Mouse (Mus musculus) heart, postnatal 4 days (tissue): ENCODE data around the gene BC030500. TPM values are rescaled to one million over a fixed set of nuclear protein-coding genes. Genes with fewer than 3 reads are reported as not detected.

ENCODE experiments used
- DNase-seq: peaks from one replicate; pipeline ENCODE4 v3.0.0; 2021
- total RNA-seq, 2 experiments: library from RNA; stranded (reverse); gene quantifications; 2 replicates each; pipeline ENCODE4 v1.2.3; 2021

Gene BC030500
- not detected for total RNA-seq

DNA sequence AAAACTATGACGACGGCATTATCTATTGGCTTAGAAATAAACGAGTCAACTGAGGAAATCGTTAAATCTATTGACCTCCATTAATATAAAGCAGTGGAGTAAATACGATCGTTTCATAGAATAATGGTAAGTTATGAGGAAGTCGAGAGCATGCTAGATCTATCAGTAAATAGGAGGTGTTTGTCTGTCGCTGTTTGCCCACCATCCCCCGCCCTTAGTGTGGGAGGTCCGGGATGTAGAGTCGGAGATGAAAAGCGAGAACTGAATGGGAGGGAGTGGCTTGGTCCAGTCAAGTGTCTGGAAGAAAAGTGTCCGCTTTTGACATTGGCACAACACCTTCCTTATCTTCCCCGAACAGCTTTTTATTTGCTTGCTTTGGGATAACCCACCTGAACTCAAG is at the start of gene BC030500:
TSS of gene BC030500 (plus strand) at position 79 of the 400 bp plus-strand sequence.
- DNase-seq: no peak

DNA sequence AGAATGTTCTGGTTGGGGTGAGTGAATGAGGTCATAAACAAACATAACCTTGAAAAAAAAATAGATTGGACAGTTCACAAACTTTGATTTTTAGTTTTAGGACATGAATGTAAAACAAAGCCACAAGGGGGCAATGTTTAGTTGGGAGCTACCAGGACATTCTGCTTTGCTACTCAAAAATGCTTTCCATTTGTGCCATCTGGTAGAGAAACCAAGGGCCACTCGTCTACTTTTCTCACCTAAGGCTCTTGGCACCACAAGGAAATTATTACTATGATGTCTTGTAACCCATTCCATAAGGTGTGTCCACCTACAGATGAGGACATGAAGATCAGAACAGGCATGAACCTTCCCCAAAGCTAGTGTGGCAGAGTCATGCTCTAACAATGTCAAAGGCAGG is 25.1 kb upstream of the BC030500 start:
- DNase-seq: no peak

DNA sequence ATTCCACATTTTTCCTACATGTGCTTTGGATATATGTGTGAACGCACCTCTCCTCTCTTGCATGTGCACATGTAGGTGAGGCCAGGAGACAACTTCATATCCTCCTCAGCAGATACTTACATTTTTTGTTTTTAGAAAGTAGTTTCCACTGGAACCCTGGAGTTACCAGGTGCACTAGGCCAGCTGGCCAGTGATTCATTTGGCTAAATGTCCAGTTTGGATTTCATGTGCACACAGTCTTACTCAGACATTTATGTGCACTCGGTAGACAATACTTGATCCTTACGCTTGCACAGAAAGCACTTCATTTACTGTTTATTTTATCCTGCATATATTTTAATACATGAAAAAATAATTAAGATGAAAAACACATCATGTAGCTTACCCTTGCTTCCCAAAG is 21.0 kb upstream of the BC030500 start:
- DNase-seq: no peak

DNA sequence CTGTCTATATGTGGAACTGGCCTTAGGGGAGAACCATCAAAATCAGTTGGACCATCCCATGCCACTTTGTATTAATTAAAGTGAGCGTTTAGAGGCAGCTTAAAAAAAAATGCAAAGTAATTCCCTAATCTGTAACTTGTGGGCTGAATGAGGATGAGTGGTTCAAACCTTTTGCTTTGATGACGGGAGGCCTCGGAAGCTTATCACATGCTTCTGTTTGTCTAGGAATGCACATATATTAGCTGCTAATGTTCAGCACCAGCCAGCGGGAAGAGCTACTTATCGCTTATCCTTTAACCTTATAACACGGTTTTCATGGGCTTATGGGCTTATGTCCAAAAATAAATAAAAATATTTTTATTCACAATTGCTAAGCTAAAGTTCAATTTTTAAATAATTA is 15.6 kb upstream of the BC030500 start:
- DNase-seq: no peak

DNA sequence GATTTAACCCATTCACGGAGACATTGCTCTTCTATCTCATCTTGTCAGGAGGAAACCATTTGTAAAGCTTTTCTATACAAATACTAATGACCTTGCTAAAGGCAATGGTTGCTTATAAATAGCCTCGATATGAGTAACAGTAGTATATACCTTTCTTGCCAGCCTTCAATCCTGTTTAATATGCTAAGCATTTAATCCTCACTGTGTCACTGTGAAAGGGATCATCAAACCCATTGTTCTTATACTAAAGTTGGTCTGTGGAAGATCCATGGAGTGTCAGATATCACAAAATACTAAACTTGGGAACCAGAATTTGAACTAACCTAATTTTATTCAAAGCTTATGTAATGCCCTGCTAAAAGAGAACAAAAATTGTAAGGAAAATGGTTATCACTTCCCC is 7.1 kb upstream of the BC030500 start:
- no peak for DNase-seq

DNA sequence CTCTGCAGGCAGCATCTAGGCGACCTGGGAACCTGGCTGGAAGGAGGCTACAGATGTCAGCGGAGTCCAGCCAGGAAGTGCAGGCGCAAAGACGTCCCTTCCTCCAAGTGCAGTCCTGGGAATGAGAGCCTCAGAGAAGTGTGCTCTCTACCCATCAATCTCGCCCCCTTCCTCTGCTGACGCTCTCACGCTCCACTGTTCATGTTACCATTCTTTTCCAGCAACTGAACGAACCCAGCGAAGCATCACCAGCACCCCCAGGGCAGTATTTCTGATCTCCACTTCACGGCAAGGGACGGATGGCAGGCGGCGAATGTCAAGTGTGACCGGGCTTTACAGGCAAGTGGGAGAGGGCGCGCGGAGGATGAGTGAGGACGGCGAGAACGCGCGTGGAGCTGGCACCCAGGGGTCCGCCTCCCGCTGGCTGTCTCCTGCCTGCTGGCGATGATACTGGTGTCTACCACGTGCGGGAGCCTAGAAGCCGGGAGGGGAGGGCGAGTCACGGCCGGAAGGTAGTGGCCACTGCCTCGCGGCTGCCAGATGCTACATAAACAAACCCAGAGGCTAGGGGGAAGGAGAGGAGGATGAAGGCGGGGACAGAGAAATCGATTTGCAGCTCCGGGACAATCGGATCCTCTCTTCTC is 763 bp downstream of the BC030500 start, which contains the start of gene Galntl6:
TSS of gene Galntl6 (minus strand) at position 445 of the 644 bp plus-strand sequence.
- no peak for DNase-seq

DNA sequence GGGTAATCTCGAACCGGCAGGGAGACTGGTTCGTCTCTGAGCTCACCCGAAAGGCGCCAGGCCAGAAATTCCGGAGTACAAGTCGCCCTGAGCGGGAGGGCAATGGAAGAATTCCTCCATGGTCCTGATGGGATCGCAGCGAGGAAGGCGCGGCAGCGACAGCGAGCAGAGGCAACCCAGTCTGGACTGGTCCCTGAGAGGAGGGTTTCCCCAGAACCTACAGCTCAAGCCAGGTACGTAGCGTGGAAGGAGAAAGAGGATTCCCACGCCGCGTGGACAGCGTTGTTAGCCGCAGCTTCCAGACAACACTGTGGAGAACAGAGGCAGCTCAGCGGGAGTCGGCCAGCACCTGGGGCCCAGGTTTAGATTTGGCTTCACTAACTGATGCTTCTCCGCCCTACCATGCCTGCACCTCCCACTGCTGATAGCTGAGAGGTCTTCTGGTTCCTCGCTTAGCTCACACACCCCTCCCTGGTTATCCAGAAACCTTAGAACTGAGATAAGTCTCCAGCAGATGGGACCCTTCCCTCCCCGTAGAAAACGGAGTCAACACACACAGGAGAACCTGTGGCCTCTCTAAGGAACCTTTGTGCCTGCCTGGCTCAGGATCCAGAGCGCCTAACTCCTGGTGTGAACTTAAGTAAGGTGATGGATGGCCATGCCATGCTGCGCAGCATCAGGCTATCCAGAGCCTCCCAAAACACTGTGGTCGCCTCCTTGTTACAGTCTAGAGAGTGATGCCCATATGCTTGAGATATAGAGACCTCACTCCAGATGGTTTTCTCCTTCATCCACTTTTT is 1.5 kb downstream of the BC030500 start:
- DNase-seq: peak; percentile 10

DNA sequence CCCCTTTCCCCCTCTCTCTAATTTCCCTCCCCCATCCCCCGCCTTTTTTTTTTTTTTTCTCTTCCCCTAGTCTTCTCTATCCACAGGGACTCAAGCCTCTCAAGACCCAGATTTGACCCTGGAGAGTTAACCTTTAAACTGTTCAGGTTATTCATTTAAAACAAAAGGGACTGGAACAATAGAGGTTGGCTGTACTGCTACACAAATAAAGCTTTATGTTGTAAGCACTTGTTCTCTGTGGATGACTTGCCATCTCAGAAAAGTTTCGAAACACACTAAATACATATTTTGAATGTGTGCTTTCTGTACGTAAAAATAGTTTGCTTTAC is 2.0 kb downstream of the BC030500 start:
- DNase-seq: no peak

DNA sequence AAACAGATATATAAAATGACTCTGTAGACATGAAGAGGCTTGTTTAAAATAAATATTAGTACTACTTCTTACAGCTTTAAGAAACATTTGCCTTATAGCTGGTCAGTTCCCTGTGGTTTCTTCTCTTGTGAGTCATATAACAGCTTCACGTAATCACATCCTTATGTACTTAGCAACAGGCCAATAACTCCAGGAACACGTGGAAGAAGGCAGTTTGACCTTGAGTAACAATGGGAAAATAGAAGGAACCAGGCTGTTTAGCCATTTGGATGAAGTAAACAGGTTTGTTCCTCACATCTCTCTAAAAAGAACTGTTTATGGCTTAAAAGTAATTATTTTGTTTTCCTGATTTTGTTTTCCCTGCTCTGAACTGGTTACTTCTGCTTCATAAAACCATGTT is 3.6 kb downstream of the BC030500 start:
- no peak for DNase-seq

DNA sequence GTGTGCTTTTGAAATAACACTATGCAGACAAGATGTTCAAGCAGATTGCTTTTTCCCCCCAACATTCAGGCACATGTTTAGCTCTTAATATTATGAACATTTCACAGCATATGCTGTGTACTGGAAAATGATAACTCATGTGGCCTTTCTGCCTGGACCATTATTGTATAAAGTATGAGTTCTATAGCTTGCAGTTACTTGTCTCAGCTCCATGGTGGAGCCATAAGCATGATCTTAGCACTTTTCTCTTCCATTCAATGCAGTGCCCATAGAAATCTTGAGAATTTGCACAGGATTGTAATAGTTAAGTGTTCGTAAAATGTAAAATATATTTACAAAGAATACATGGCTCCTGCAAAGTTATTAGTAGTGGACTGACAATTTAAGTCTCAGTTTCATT is 19.5 kb downstream of the BC030500 start:
- no peak for DNase-seq

DNA sequence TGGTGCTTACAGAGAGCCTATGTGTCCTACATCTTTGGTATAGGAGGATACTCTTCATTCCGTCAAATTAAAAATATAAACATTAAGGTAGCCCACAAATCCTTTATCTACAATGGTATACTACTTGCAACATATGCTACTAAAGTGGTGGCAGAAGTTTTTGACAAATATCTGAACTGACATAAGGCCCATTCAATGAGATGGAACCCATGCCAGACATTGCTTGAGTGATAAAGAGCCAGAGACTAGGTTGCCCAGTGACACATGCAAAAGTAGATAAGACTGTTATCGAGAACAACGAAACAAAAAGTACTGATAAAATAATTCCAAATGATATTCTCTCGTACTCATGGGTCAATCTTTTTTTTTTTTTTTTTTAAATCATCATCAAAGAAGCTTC is 32.2 kb downstream of the BC030500 start:
- DNase-seq: no peak

DNA sequence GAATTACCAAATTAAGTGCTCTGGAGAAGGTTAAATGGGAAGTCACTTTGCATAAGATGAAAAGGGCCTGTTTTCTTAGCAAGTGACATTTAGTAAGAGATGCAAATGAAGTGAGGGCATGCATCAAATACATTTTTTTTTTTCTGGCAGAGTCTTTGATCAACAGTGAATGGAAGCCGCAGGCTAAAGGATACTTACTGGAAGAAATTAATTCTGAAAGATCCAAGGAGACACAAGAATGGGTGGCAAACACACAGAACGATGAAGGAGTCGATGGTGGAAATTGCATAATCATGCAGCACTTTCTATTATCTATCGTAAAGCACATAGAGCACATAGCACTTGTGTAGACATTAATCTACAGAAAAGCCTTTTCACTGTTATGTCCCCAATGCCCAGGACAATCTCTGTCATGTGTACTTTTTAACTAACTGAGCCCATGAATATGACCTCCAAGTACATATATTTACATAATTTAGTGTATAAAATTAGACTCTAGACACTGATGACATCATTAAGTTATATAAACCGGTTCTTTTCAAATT is 45.7 kb downstream of the BC030500 start:
- no peak for DNase-seq

Other genes with a start within 250 kb of the BC030500 start
- not detected for gene Galntl6, start 885 bp downstream of the BC030500 start, total RNA-seq